Mouse (Mus musculus): ENCODE data around the gene Appl1. TPM values are rescaled to one million over a fixed set of nuclear protein-coding genes. Genes with fewer than 3 reads are reported as not detected.
"Not testable (repeated sequence)": the region's sequence is repeated elsewhere in the genome, so short reads cannot be mapped to it uniquely, and the experiment has no call there.

The Appl1 gene
- polyA plus RNA-seq, 1 experiment from 2014 or later = 54.2 TPM

DNA sequence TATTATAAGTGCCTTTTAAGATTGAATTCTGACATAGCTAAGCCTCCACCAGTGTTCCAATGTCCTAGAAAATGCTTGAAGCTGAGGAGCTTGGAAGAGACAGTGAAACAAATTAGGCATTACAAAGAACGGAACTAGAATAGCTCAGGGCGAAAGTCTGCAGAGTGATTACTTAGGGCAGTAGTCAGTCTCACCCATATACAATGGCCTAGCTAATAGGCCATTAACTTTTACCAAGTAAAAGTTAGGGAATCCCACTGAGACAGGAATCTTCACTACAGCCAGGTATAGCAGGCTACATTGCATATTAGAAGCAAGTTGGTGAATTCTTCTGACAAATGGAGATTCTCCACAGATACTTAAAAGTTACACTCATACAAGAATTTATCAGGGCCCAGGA is 14.9 kb downstream of the Appl1 start:
- 77% methylated on average over 2 of the region's 2 CpGs for WGBS
- ATAC-seq (ENCODE audit: low FRiP score); H3K4me3 ChIP-seq (replicated peaks); H3K9ac ChIP-seq; H3K27ac ChIP-seq; H3K4me2 ChIP-seq; H3K27me3 ChIP-seq; H3K4me1 ChIP-seq; H3K9me3 ChIP-seq: not testable (repeated sequence)
- H3K36me3 ChIP-seq (replicated peaks) = peaks cover 12% of the 10 kb centered on the region

DNA sequence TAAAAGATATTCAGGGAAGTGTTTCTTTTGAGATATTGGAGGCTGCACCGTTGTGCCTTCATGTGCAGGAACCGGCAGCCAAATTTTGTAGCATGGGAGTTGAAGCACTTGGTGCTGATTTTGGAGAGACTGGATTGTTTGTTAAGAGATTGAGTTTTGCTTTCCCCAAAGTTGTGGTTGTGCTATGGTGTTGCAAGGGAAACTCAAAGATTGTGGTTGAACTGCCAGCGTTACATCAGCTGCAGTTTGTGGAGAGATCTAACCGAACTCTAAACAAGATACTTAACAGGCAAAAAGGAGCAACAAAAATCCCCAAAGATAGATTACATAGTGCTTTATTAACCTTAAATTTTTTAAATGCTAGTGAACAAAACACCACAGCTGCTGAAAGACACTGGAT is 35.5 kb downstream of the Appl1 start:
- no peaks in the 10 kb centered on the region for H3K4me1 ChIP-seq
- no peak overlapping the region for H3K4me3 ChIP-seq (replicated peaks)
- no peak for ATAC-seq (ENCODE audit: low FRiP score)
- H3K27me3 ChIP-seq = no peaks in the 10 kb centered on the region
- H3K9ac ChIP-seq = no peak overlapping the region
- H3K27ac ChIP-seq = no peak overlapping the region
- 95% methylated on average over 4 of the region's 4 CpGs for whole genome bisulfite sequencing
- H3K9me3 ChIP-seq = no peaks in the 10 kb centered on the region
- peaks cover 30% of the 10 kb centered on the region for H3K36me3 ChIP-seq (replicated peaks)
- no peak overlapping the region for H3K4me2 ChIP-seq

DNA sequence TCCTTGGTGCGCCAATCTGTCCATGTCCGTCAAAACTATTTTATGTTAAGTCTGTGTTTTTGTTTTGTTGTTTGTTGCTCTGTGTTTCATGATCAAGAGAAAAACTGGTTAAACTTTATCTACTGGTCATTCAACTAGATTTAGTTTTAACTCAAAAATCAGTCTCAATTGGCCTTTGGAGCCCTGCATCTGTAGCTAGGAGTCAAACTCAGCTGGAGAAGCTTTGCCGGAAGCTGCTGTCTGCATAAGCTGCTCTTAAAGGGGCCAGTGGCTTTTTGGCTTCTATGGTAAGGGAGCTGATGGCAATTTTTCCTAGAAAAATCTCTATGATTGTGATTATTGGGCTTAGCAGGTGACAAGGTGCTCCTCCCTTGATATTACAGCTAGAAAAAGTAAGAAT is 36.1 kb downstream of the Appl1 start:
- ATAC-seq (ENCODE audit: low FRiP score) = no peak
- Histone ChIP-seq H3K27ac (no peak overlapping the region), H3K27me3 (no peaks in the 10 kb centered on the region), H3K9ac (no peak overlapping the region), H3K4me2 (no peak overlapping the region), H3K9me3 (no peaks in the 10 kb centered on the region), H3K36me3 (replicated peaks) (peaks cover 27% of the 10 kb centered on the region), H3K4me1 (no peaks in the 10 kb centered on the region), H3K4me3 (replicated peaks) (no peak overlapping the region)
- WGBS = 88% methylated on average over 3 of the region's 3 CpGs

DNA sequence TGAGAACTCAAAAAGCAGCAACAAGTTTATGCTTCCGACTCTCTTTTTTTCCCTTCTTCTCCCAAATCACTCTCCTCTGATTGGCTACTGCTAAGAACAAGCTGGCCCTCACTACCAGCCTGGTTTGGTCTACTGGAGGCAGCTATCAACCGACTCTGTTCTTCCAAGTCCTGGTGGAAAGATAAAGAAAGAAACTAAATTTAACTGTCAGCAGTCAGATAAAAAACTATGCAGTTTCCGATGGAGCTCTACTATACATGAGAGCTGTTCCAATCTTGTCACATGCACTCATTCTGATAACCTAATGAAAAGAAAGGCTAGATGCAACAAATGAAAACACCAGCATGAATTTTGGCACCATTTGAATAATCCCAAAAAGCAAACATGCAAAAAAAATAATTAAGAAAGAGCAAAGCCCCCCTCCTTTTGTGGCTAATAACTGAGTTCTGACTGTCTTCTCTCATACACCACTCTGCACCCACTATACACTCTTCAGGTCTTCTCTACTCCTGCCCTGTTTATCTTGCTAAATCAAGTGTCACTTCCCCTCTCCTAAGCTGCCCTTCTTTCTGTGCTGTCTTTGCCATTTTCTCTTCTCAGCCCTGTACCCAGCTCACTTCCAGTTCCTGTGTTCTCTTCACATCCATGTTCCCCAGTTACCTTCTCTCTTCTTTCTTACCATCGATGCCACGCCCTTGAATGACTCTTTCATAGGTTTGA is 47.2 kb downstream of the Appl1 start:
- Histone ChIP-seq H3K27ac (no peak overlapping the region), H3K4me2 (no peak overlapping the region), H3K36me3 (replicated peaks) (peaks cover 41% of the 10 kb centered on the region), H3K9ac (no peak overlapping the region), H3K9me3 (no peaks in the 10 kb centered on the region), H3K4me1 (no peaks in the 10 kb centered on the region), H3K27me3 (no peaks in the 10 kb centered on the region), H3K4me3 (replicated peaks) (no peak overlapping the region)
- no peak for ATAC-seq (ENCODE audit: low FRiP score)
- WGBS = 92% methylated on average over 5 of the region's 5 CpGs

DNA sequence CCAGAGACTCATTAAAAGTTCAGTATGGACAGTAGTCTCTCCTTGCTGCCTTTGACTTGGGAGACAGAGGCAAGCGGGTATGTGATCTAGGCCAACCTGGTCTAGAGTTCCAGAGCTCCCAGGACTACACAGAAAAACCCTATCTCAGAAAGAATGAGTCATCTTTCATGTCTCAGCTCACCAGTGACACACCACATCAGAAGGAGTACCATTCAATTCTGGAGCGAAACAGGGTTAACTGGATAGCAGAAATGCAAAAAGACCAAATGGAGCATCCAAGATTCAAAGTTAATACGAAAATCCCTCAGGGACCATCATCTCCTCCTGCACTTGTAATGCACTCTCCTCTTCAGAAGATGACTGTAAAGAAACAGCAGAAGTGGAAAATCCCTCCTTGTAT is 51.7 kb downstream of the Appl1 start:
- ATAC-seq (ENCODE audit: low FRiP score) = no peak
- Histone ChIP-seq H3K4me1 (no peaks in the 10 kb centered on the region), H3K9me3 (no peaks in the 10 kb centered on the region), H3K27ac (no peak overlapping the region), H3K27me3 (no peaks in the 10 kb centered on the region), H3K9ac (no peak overlapping the region), H3K4me2 (no peak overlapping the region), H3K4me3 (replicated peaks) (no peak overlapping the region), H3K36me3 (replicated peaks) (peaks cover 36% of the 10 kb centered on the region)
- 98% methylated on average over 3 of the region's 3 CpGs for WGBS

DNA sequence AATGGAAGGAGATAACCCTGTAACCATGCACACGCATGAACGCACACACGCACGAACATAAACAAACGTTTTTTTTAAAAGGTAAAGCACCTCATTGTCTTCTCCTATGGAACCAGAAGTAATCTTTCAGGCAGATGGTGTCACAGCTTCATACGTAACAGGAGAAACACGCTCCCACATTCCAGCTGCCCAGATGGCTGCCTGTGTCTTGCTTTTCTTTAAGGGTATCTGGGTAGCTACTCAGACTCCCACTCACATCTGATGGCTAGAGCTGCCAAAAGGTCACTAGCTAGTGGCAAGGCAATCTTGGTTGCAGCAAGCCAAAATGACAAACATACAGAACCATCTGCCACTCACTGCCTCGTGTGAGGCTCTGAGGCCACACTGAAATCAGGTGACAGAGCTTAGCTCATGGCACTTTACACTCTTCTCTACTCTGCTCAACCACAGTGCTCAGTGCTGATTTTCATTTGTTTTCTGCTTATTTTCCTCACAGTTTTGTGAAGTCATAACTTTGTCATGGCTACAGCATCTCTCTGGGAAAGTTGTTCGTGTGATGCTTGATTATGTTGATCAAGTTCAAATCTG is 57.3 kb downstream of the Appl1 start:
- H3K27ac ChIP-seq = 0 out of 2 replicates have a peak overlapping the region, but pooled peaks have one; percentile 8
- H3K4me2 ChIP-seq = no peak overlapping the region
- H3K36me3 ChIP-seq (replicated peaks) = peaks cover 3% of the 10 kb centered on the region; the same call in 1 of the 2 replicates
- H3K4me3 ChIP-seq (replicated peaks) = no peak overlapping the region
- H3K4me1 ChIP-seq = no peaks in the 10 kb centered on the region; the same call in 1 of the 2 replicates
- no peaks in the 10 kb centered on the region for H3K9me3 ChIP-seq
- ATAC-seq (ENCODE audit: low FRiP score) = no peak
- H3K27me3 ChIP-seq = no peaks in the 10 kb centered on the region
- 64% methylated on average over 9 of the region's 9 CpGs for WGBS
- no peak overlapping the region for H3K9ac ChIP-seq

DNA sequence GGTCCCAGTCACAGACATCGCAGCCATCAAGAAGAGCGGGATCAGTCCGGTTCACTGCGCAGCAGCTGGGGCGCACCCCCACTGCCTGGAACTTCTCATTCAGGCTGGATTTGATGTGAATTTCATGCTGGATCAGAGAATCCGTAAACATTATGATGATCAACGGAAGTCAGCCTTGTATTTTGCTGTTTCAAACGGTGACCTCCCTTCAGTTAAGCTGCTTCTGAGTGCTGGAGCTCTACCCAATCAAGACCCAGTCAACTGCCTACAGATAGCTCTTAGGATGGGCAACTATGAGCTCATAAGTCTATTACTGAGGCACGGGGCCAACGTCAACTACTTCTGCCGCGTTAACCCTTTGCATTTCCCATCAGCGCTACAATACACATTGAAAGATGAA is 59.2 kb downstream of the Appl1 start:
- H3K4me2 ChIP-seq = no peak overlapping the region
- H3K4me1 ChIP-seq = no peaks in the 10 kb centered on the region; the same call in 1 of the 2 replicates
- no peak for ATAC-seq (ENCODE audit: low FRiP score)
- H3K9me3 ChIP-seq = no peaks in the 10 kb centered on the region
- no peak overlapping the region for H3K4me3 ChIP-seq (replicated peaks)
- no peaks in the 10 kb centered on the region for H3K27me3 ChIP-seq
- H3K36me3 ChIP-seq (replicated peaks) = no peaks in the 10 kb centered on the region
- no peak overlapping the region for H3K9ac ChIP-seq
- no peak overlapping the region for H3K27ac ChIP-seq
- WGBS = 96% methylated on average over 13 of the region's 13 CpGs

DNA sequence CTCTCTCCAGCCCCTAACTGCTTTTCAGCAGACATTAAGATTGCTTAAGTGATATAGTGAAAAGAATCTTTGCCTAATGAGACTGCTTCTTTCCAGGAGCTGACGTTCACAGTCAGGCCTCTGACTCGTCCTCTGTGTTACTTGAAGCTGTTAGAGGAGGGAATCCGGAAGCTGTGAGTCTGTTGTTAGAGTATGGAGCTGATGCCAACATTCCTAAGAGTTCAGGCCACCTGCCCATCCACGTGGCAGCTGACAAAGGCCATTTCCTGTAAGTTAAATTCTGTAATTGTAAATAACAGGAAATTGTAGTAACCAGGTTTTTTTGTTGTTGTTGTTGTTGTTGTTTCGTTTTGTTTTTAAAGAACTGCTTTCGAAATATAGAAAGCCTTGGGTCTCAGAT is 59.8 kb downstream of the Appl1 start:
- Histone ChIP-seq H3K9ac (no peak overlapping the region), H3K27me3 (no peaks in the 10 kb centered on the region), H3K4me2 (no peak overlapping the region), H3K36me3 (replicated peaks) (no peaks in the 10 kb centered on the region), H3K27ac (no peak overlapping the region), H3K4me3 (replicated peaks) (no peak overlapping the region), H3K4me1 (no peaks in the 10 kb centered on the region; the same call in 1 of the 2 replicates), H3K9me3 (no peaks in the 10 kb centered on the region)
- no peak for ATAC-seq (ENCODE audit: low FRiP score)
- WGBS = 70% methylated on average over 6 of the region's 6 CpGs

DNA sequence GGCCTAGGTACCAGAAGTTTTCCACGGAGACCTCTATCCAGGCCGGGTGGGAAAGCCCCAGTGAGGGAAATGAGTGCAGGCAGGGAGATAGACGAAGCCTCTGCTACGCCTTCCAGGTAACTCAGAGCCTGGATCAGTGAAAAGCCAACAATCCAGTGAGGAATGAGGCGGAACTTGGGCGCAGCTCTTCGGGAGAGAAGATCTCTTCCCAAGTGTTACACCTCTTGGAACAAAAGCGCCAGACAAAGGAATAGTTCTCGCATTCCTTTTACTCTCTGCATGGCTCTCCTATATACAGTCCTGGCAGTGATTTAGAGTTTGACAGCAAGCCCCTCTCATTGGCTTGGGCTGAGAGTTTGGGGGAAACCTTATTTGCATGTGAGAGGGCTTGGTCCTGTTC is 60.6 kb downstream of the Appl1 start:
- not testable (repeated sequence) for H3K27ac ChIP-seq; H3K4me3 ChIP-seq (replicated peaks); ATAC-seq (ENCODE audit: low FRiP score); H3K9ac ChIP-seq; H3K4me2 ChIP-seq; H3K9me3 ChIP-seq; H3K27me3 ChIP-seq; H3K36me3 ChIP-seq (replicated peaks); H3K4me1 ChIP-seq
- WGBS = 47% methylated on average over 9 of the region's 9 CpGs

DNA sequence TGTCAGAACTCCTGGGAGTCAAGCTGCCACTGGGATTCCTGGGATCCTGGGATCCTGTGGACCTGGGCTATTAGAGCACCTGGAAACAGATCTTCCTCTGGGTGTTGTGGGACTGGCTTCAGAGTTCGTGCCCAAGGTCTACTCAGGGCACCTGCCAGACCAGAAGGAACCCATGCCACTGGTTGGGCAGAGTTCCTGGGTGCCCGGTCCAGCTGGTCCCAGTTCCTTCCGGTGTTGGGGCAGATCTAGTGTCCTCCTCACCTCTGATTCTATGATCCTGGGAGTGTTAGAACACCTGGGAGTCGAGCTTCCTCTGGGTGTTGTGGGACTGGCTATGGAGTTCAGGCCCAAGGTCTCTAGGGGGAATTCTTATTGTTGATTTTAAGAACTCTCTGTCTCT is 63.6 kb downstream of the Appl1 start:
- H3K27me3 ChIP-seq = no peaks in the 10 kb centered on the region
- H3K36me3 ChIP-seq (replicated peaks) = no peaks in the 10 kb centered on the region
- H3K4me1 ChIP-seq = no peaks in the 10 kb centered on the region
- no peak overlapping the region for H3K9ac ChIP-seq
- no peak for ATAC-seq (ENCODE audit: low FRiP score)
- H3K4me2 ChIP-seq = no peak overlapping the region
- no peak overlapping the region for H3K27ac ChIP-seq
- WGBS = 90% methylated on average over 4 of the region's 4 CpGs
- no peak overlapping the region for H3K4me3 ChIP-seq (replicated peaks)
- no peaks in the 10 kb centered on the region for H3K9me3 ChIP-seq

DNA sequence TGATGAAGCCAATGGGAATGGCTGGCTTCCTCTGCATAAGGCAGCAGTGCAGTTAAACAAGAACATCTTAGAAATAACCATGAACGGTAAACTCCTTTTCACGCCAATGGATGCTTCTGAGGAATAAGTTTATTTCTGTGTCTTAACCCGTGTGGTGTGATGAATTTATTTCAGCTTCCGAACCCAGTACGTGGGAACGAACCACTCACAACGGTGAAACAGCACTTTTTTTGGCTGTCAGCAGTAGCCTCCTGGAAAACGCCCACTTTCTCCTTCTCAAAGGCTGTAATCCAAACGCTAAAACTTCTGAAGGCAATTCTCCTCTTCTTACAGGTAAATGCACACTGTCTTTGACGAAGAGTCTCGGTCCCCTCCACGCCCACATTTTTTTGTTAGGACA is 70.1 kb downstream of the Appl1 start:
- no peaks in the 10 kb centered on the region for H3K27me3 ChIP-seq
- H3K27ac ChIP-seq = no peak overlapping the region
- no peaks in the 10 kb centered on the region for H3K9me3 ChIP-seq
- no peaks in the 10 kb centered on the region for H3K4me1 ChIP-seq
- no peak for ATAC-seq (ENCODE audit: low FRiP score)
- no peaks in the 10 kb centered on the region for H3K36me3 ChIP-seq (replicated peaks)
- no peak overlapping the region for H3K9ac ChIP-seq
- WGBS = 87% methylated on average over 12 of the region's 12 CpGs
- H3K4me3 ChIP-seq (replicated peaks) = no peak overlapping the region
- no peak overlapping the region for H3K4me2 ChIP-seq

DNA sequence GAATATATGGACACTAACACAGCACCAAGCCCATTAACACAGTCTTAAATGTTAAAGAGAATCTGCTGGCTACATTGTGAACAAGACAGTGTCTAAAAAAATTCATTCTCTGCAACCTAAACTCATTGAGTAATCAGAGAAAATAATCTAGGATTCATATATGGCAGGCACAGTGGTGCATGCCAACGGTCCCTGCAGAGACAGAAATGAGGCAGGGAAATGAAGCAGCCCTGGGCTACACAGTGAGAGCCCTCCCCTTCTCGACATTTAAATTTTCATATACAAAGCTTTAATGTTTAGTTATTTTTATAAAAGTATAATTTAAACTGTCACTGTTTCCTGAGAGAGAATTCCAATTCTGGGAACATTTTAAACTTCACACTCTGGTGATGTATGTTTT is 71.5 kb downstream of the Appl1 start:
- Histone ChIP-seq H3K4me3 (replicated peaks) (no peak overlapping the region), H3K9ac (no peak overlapping the region), H3K4me2 (no peak overlapping the region), H3K9me3 (no peaks in the 10 kb centered on the region), H3K4me1 (no peaks in the 10 kb centered on the region), H3K27me3 (no peaks in the 10 kb centered on the region), H3K36me3 (replicated peaks) (no peaks in the 10 kb centered on the region), H3K27ac (no peak overlapping the region)
- WGBS = 83% methylated on average over 2 of the region's 2 CpGs
- ATAC-seq (ENCODE audit: low FRiP score) = no peak

DNA sequence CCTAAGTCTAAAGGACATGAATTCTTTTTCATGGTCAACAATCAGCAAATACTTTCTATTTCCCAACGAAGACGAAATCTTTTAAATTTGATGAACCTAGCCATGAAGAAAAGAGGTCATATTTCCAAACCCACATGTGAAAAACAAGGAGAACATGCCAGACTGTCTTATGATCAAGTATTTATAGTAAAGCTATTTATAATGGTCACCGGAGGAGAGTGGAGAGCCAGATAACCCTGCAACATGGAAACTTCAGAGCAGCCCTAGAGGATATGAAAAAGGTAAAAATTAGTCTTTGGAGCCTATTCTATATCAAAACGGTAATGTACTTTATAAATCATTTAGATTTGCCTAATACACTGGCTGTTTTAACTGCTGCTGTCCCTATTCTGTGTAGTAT is 76.6 kb downstream of the Appl1 start, which contains the start of gene Asb14:
Asb14 (plus strand) TSS at position 166 of the 400 bp plus-strand sequence.
- 92% methylated on average over 4 of the region's 4 CpGs for WGBS
- Histone ChIP-seq H3K9ac (no peak within 1 kb of the TSS), H3K27me3 (no peaks in the 10 kb centered on the region)

More for the DNA sequence above, 76.6 kb downstream of the Appl1 start, which contains the start of gene Asb14:
- no peak within 1 kb of the TSS for H3K27ac ChIP-seq
- H3K4me2 ChIP-seq = no peak within 1 kb of the TSS
- no peak for ATAC-seq (ENCODE audit: low FRiP score)
- no peak within 1 kb of the TSS for H3K4me3 ChIP-seq (replicated peaks)
- no peaks in the 10 kb centered on the region for H3K4me1 ChIP-seq
- no peaks in the 10 kb centered on the region for H3K9me3 ChIP-seq
- H3K36me3 ChIP-seq (replicated peaks) = no peaks in the 10 kb centered on the region
